Mouse (Mus musculus): Measurements from ENCODE around the gene Aldh16a1.

- no peak for TF ChIP-seq CTCF (IDR thresholded peaks at IDR 0.05)
- TF ChIP-seq EP300 (IDR thresholded peaks at IDR 0.05): no peak
These were observed 39.7 kb upstream of the Aldh16a1 start for GRCm38 (mm10) chr7:45193871-45194785.
